Mouse (Mus musculus) ES-E14 (cell line): Measurements from ENCODE around the gene Cdhr2. TPM values are rescaled to one million over a fixed set of nuclear protein-coding genes. Genes with fewer than 3 reads are reported as not detected.

Source experiments
- DNase-seq: peaks from one replicate; pipeline ENCODE4 v3.0.0-alpha.2; 2013; ENCODE audit warnings: low read depth, low spot score
- H3K27ac ChIP-seq: 2 replicates; pipeline ENCODE4 v1.5.1; 2012; ENCODE audit warnings: low read depth, mild to moderate bottlenecking, low read length, moderate library complexity, mixed read lengths; ENCODE audit not compliant: poor library complexity, insufficient read depth, severe bottlenecking
- H3K36me3 ChIP-seq: 2 replicates; pipeline ENCODE4 v1.6.1; 2012; ENCODE audit warnings: mild to moderate bottlenecking, low read length, moderate library complexity, mixed read lengths; ENCODE audit not compliant: control insufficient read depth, poor library complexity, insufficient read depth, severe bottlenecking
- H3K4me1 ChIP-seq, 2 experiments: fragments of 150-350 bp in 1 of 2; sonication (generic) in 1 of 2; 2 replicates each; pipeline ENCODE4 v1.6.1; 2012; ENCODE audit warnings: low read length in 2 of 2, mild to moderate bottlenecking in 1 of 2, mixed read lengths in 1 of 2; ENCODE audit not compliant: control insufficient read depth in 2 of 2, insufficient read depth in 2 of 2, poor library complexity in 1 of 2
- H3K4me3 ChIP-seq, 2 experiments: fragments of 150-350 bp in 1 of 2; sonication (generic) in 1 of 2; 2 replicates each; pipeline ENCODE4 v1.5.1; 2012; ENCODE audit warnings: low read length in 2 of 2, low read depth in 1 of 2, mild to moderate bottlenecking in 1 of 2, mixed read lengths in 1 of 2; ENCODE audit not compliant: insufficient read depth in 1 of 2, poor library complexity in 1 of 2, severe bottlenecking in 1 of 2
- H3K9ac ChIP-seq: 2 replicates; pipeline ENCODE4 v1.6.1; 2012; ENCODE audit warnings: low read depth, mild to moderate bottlenecking, low read length, mixed read lengths; ENCODE audit not compliant: poor library complexity, insufficient read depth, severe bottlenecking
- H3K9me3 ChIP-seq: fragments of 150-350 bp; sonication (generic); 2 replicates; pipeline ENCODE4 v1.6.1; 2012; ENCODE audit warnings: low read depth, mild to moderate bottlenecking, low read length; ENCODE audit not compliant: control insufficient read depth, insufficient read depth
- CHD2 ChIP-seq: IDR thresholded peaks from 2 replicates; pipeline ENCODE4 v1.6.1; 2014; ENCODE audit warnings: mild to moderate bottlenecking, low read depth, low read length, inconsistent platforms
- HCFC1 ChIP-seq: IDR thresholded peaks from 2 replicates; pipeline ENCODE4 v1.6.1; 2012; ENCODE audit warnings: low read length, inconsistent platforms, borderline replicate concordance; ENCODE audit not compliant: insufficient read depth
- MAFK ChIP-seq: IDR thresholded peaks from 2 replicates; pipeline ENCODE4 v1.6.1; 2014; ENCODE audit warnings: mild to moderate bottlenecking, low read depth, low read length, inconsistent platforms; ENCODE audit not compliant: insufficient read depth
- ZC3H11A ChIP-seq: IDR thresholded peaks from 2 replicates; pipeline ENCODE4 v1.6.1; 2012; ENCODE audit warnings: low read depth, mild to moderate bottlenecking, inconsistent platforms, low read length, borderline replicate concordance
- ZNF384 ChIP-seq: IDR thresholded peaks from 2 replicates; pipeline ENCODE4 v1.6.1; 2012; ENCODE audit warnings: low read depth, low read length, inconsistent platforms
- in situ Hi-C, 2 experiments: fragments of 600-800 bp; cut with MboI; formaldehyde crosslinking; loops; one replicate each; pipeline ENCODE4 v1.15.1; 2025; ENCODE audit warnings: low sequenced_read_pairs in 2 of 2, inconsistent platforms in 1 of 2; ENCODE audit not compliant: unreplicated experiment in 2 of 2
- total RNA-seq: library from RNA; depleted of rRNA; stranded (reverse); fragments of 300-350 nt; gene quantifications from 2 replicates; pipeline ENCODE4 v1.2.3, GENCODE M21; 2012

The Cdhr2 gene
- total RNA-seq, 1 experiment = 0.31 TPM

- H3K4me3 ChIP-seq = no peak overlapping the region
- in situ Hi-C loops = no loop called here
- no peaks in the 10 kb centered on the region for H3K9me3 ChIP-seq
- H3K27ac ChIP-seq = no peak overlapping the region
- 0 out of 2 replicates have a peak overlapping the region, but pooled peaks have one; percentile 17 for H3K9ac ChIP-seq
- no peak for DNase-seq
- peaks cover 8 to 13% of the 10 kb centered on the region in 2 experiments; a peak in 3 of 4 replicates for H3K4me1 ChIP-seq
- no peak for TF ChIP-seq HCFC1
- no peak for TF ChIP-seq ZC3H11A
- no peak for TF ChIP-seq CHD2
- TF ChIP-seq ZNF384 = no peak
- TF ChIP-seq MAFK = no peak
- peaks cover 5% of the 10 kb centered on the region; the same call in 1 of the 2 replicates for H3K36me3 ChIP-seq
Measured at GRCm38 (mm10) chr13:54690151-54690740, 11.0 kb upstream of the Cdhr2 start.

GRCm38 (mm10) chr13:54691737-54692136 lies 9.5 kb upstream of the Cdhr2 start:
- Histone ChIP-seq H3K36me3 (no peaks in the 10 kb centered on the region), H3K9me3 (no peaks in the 10 kb centered on the region), H3K27ac (no peak overlapping the region), H3K9ac (no peak overlapping the region), H3K4me3 (no peak overlapping the region), H3K4me1 (peaks cover 2 to 6% of the 10 kb centered on the region in 2 experiments; a peak in 2 of 4 replicates)
- TF ChIP-seq MAFK = no peak
- TF ChIP-seq CHD2 = no peak
- TF ChIP-seq HCFC1 = no peak
- no peak for TF ChIP-seq ZNF384
- TF ChIP-seq ZC3H11A = no peak
- in situ Hi-C loops = no loop called here
- no peak for DNase-seq

GRCm38 (mm10) chr13:54692711-54693557 lies 8.3 kb upstream of the Cdhr2 start:
- peak overlapping the region; percentile 94 for H3K9ac ChIP-seq
- H3K9me3 ChIP-seq = no peaks in the 10 kb centered on the region
- H3K4me3 ChIP-seq = peak overlapping the region; percentile 77 to 98
- peaks cover 2 to 6% of the 10 kb centered on the region in 2 experiments; a peak in 2 of 4 replicates for H3K4me1 ChIP-seq
- H3K36me3 ChIP-seq = no peaks in the 10 kb centered on the region
- TF ChIP-seq ZC3H11A (no peak), MAFK (no peak), CHD2 (no peak), ZNF384 (no peak)
- in situ Hi-C loops = no loop called here
- no peak for DNase-seq
- H3K27ac ChIP-seq = peak overlapping the region; percentile 92

- Histone ChIP-seq H3K4me3 (peak within 1 kb of the TSS; percentile 77 to 98), H3K27ac (peak within 1 kb of the TSS; percentile 97), H3K4me1 (peaks cover 0 to 4% of the 10 kb centered on the region in 2 experiments; a peak in 2 of 4 replicates), H3K9me3 (no peaks in the 10 kb centered on the region), H3K36me3 (no peaks in the 10 kb centered on the region), H3K9ac (peak within 1 kb of the TSS; percentile 94)
- in situ Hi-C loops = no loop called here
- peak; percentile 97 for DNase-seq
- no peak for TF ChIP-seq HCFC1
- TF ChIP-seq CHD2 = no peak
- TF ChIP-seq ZNF384 = no peak
- TF ChIP-seq MAFK = no peak
- TF ChIP-seq ZC3H11A = no peak
Measured at GRCm38 (mm10) chr13:54693558-54694347, 7.5 kb upstream of the Cdhr2 start, which contains the start of gene Rnf44. Rnf44 (minus strand) TSS chr13:54693907.
